Mouse (Mus musculus) forebrain, embryonic 15.5 days (tissue): ENCODE results near the gene Gdf2. TPM values are rescaled to one million over a fixed set of nuclear protein-coding genes. Genes with fewer than 3 reads are reported as not detected.

Source experiments
- polyA plus RNA-seq: library from polyadenylated mRNA; unstranded; fragments of >200 nt; fragmentation: Nextera tagmentation; extraction: Ambion mirVana; gene quantifications from 2 replicates; pipeline ENCODE4 v1.2.1, GENCODE M21; 2015

Gdf2 gene
- polyA plus RNA-seq, 1 experiment from 2014 or later: not detected

Other genes starting within 250 kb of the Gdf2 start
- gene Gdf10, start 17.5 kb upstream of the Gdf2 start, polyA plus RNA-seq: 2.9 and 3.1 TPM in 2 replicates
- gene Rbp3, start 13.0 kb downstream of the Gdf2 start, polyA plus RNA-seq: 0.38 TPM in 1 of 2 replicates, not detected in the other
- gene Zfp488, start 37.7 kb downstream of the Gdf2 start, polyA plus RNA-seq: 0.13 and 0.19 TPM in 2 replicates
- not detected in 2 replicates for gene Gm30083, start 74.1 kb downstream of the Gdf2 start, polyA plus RNA-seq
- gene Gm5460, start 75.7 kb downstream of the Gdf2 start, polyA plus RNA-seq: not detected in 2 replicates
- gene Antxrl, start 111.7 kb downstream of the Gdf2 start, polyA plus RNA-seq: not detected in 2 replicates
- gene Anxa8, start 144.9 kb downstream of the Gdf2 start, polyA plus RNA-seq: not detected in 2 replicates
- gene A630023A22Rik, start 161.7 kb downstream of the Gdf2 start, polyA plus RNA-seq: not detected in 2 replicates
- 0.04 and 0.05 TPM in 2 replicates for gene Npy4r, start 211.4 kb downstream of the Gdf2 start, polyA plus RNA-seq